Mouse (Mus musculus): ENCODE results near the gene Tmsb15a. TPM values are rescaled to one million over a fixed set of nuclear protein-coding genes. Genes with fewer than 3 reads are reported as not detected.

The Tmsb15a gene
- 673 TPM for polyA plus RNA-seq (2014; fragmentation: Illumina TruSeq; extraction: RNeasy Lipid Tissue Mini Kit (QIAGEN cat#74804); ENCODE audit: low read depth, low replicate concordance)

GRCm38 (mm10) chrX:135725161-135725560 is at the start of gene Tmsb15a:
Tmsb15a (minus strand) TSS chrX:135725261.

GRCm38 (mm10) chrX:135742304-135743055 is 17.4 kb upstream of the Tmsb15a start, which contains the start of the genes Armcx5 and Gprasp1:
Armcx5 (plus strand) TSS chrX:135742733.
Gprasp1 (plus strand) TSS chrX:135742733.

GRCm38 (mm10) chrX:135693633-135694032 is 31.4 kb downstream of the Tmsb15a start, which contains the start of gene Tcp11x2:
Tcp11x2 (minus strand) TSS chrX:135693790.

Other genes starting within 250 kb of the Tmsb15a start
- gene AV320801, start 230.7 kb downstream of the Tmsb15a start, polyA plus RNA-seq (2014; fragmentation: Illumina TruSeq; extraction: RNeasy Lipid Tissue Mini Kit (QIAGEN cat#74804); ENCODE audit: low read depth, low replicate concordance), result 21.4 TPM
- gene Nxf7, start 126.5 kb downstream of the Tmsb15a start, polyA plus RNA-seq (2014; fragmentation: Illumina TruSeq; extraction: RNeasy Lipid Tissue Mini Kit (QIAGEN cat#74804); ENCODE audit: low read depth, low replicate concordance), result 1.4 TPM
- gene Prame, start 97.6 kb downstream of the Tmsb15a start, polyA plus RNA-seq (2014; fragmentation: Illumina TruSeq; extraction: RNeasy Lipid Tissue Mini Kit (QIAGEN cat#74804); ENCODE audit: low read depth, low replicate concordance), result 25.3 TPM
- gene Tcp11x2, start 31.5 kb downstream of the Tmsb15a start, polyA plus RNA-seq (2014; fragmentation: Illumina TruSeq; extraction: RNeasy Lipid Tissue Mini Kit (QIAGEN cat#74804); ENCODE audit: low read depth, low replicate concordance), result 158 TPM
- gene Armcx5, start 17.5 kb upstream of the Tmsb15a start, polyA plus RNA-seq (2014; fragmentation: Illumina TruSeq; extraction: RNeasy Lipid Tissue Mini Kit (QIAGEN cat#74804); ENCODE audit: low read depth, low replicate concordance), result 11.7 TPM
- gene Gprasp1, start 17.5 kb upstream of the Tmsb15a start, polyA plus RNA-seq (2014; fragmentation: Illumina TruSeq; extraction: RNeasy Lipid Tissue Mini Kit (QIAGEN cat#74804); ENCODE audit: low read depth, low replicate concordance), result 31.2 TPM
- 16.4 TPM for gene Bhlhb9, start 72.3 kb upstream of the Tmsb15a start, polyA plus RNA-seq (2014; fragmentation: Illumina TruSeq; extraction: RNeasy Lipid Tissue Mini Kit (QIAGEN cat#74804); ENCODE audit: low read depth, low replicate concordance)
- 27.8 TPM for gene Gprasp2, start 113.8 kb upstream of the Tmsb15a start, polyA plus RNA-seq (2014; fragmentation: Illumina TruSeq; extraction: RNeasy Lipid Tissue Mini Kit (QIAGEN cat#74804); ENCODE audit: low read depth, low replicate concordance)